Mouse (Mus musculus): Measurements from ENCODE around the gene 9030624G23Rik. TPM values are rescaled to one million over a fixed set of nuclear protein-coding genes. Genes with fewer than 3 reads are reported as not detected.
A peak's percentile ranks its signal among the peaks of the same experiment; 100 is the strongest.
"Not testable (repeated sequence)": the region's sequence is repeated elsewhere in the genome, so short reads cannot be mapped to it uniquely, and the experiment has no call there.

9030624G23Rik gene
- 1.0 and 1.4 TPM in 2 replicates for polyA plus RNA-seq (2012; rRNA removed)

GRCm38 (mm10) chr12:24097108-24097520 lies at the start of gene 9030624G23Rik:
Gene 9030624G23Rik (minus strand): TSS chr12:24097246.
- H3K27ac ChIP-seq (ENCODE audit: control insufficient read depth, insufficient read depth, low read depth, low read length); H3K27me3 ChIP-seq (ENCODE audit: control insufficient read depth, insufficient read depth, low read length); H3K36me3 ChIP-seq (ENCODE audit: control insufficient read depth, insufficient read depth, low read length); H3K4me1 ChIP-seq (ENCODE audit: control insufficient read depth, insufficient read depth, low read length): not testable (repeated sequence)
- H3K4me3 ChIP-seq (ENCODE audit: control insufficient read depth, low read depth, low read length): peak within 1 kb of the TSS; percentile 75

DNA sequence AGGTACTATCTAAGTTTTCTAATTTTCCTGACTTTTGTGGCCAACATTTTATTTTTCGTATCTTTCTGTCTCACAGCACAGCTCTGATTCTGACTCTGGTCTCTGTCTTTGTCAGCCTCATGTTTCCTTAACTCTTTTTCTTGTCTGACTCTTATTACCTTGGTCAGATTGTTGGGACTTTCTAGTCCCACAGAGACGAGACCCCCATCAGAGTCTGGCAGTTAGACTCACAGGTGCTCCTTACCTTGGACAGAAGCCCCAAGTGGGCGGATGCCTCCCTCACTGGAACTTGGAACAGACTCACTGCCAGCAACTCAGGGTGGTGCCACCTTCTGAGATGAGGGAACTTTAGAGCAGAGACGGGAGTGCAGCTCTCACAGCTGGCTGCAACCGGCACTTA lies 13.9 kb downstream of the 9030624G23Rik start:
- not testable (repeated sequence) for H3K36me3 ChIP-seq (ENCODE audit: control insufficient read depth, insufficient read depth, low read length); H3K4me3 ChIP-seq (ENCODE audit: control insufficient read depth, low read depth, low read length); H3K27me3 ChIP-seq (ENCODE audit: control insufficient read depth, insufficient read depth, low read length); H3K27ac ChIP-seq (ENCODE audit: control insufficient read depth, insufficient read depth, low read depth, low read length); H3K4me1 ChIP-seq (ENCODE audit: control insufficient read depth, insufficient read depth, low read length)

Data from testis, adult 2 months (tissue).